Mouse (Mus musculus) forebrain, postnatal 0 days (tissue): Measurements from ENCODE around the gene Nrxn3. TPM values are rescaled to one million over a fixed set of nuclear protein-coding genes. Genes with fewer than 3 reads are reported as not detected.
A peak's percentile ranks its signal among the peaks of the same experiment; 100 is the strongest.

Experiments used
- ATAC-seq: fragments of 200-750 bp; cut with Nextera tagmentation; 2 replicates; pipeline ENCODE4 v1.8.0; 2017; ENCODE audit warnings: mild to moderate bottlenecking, moderate library complexity
- DNase-seq: peaks from one replicate; pipeline ENCODE4 v3.0.0-alpha.2; 2015
- H3K27ac ChIP-seq: fragments of 300-500 bp; sonication (generic); 2 replicates; pipeline ENCODE4 v1.5.1; 2014; ENCODE audit warnings: low read depth, mild to moderate bottlenecking, antibody characterized with exemption, low read length, moderate library complexity, mixed read lengths
- H3K27me3 ChIP-seq: fragments of 300-500 bp; sonication (generic); 2 replicates; pipeline ENCODE4 v1.6.1; 2014; ENCODE audit warnings: mild to moderate bottlenecking, low read length, mixed read lengths; ENCODE audit not compliant: insufficient read depth
- H3K36me3 ChIP-seq: fragments of 300-500 bp; sonication (generic); 2 replicates; pipeline ENCODE4 v1.6.1; 2014; ENCODE audit warnings: mild to moderate bottlenecking, moderate library complexity; ENCODE audit not compliant: insufficient read depth
- H3K4me1 ChIP-seq: fragments of 300-500 bp; sonication (generic); 2 replicates; pipeline ENCODE4 v1.6.1; 2014; ENCODE audit warnings: antibody characterized with exemption; ENCODE audit not compliant: insufficient read depth
- H3K4me2 ChIP-seq: fragments of 300-500 bp; sonication (generic); 2 replicates; pipeline ENCODE4 v1.6.1; 2014; ENCODE audit warnings: low read depth, mild to moderate bottlenecking, moderate library complexity
- H3K4me3 ChIP-seq: fragments of 300-500 bp; sonication (generic); 2 replicates; pipeline ENCODE4 v1.5.1; 2014; ENCODE audit warnings: low read depth, low read length, mixed read lengths
- H3K9ac ChIP-seq: fragments of 300-500 bp; sonication (generic); 2 replicates; pipeline ENCODE4 v1.6.1; 2014; ENCODE audit warnings: mild to moderate bottlenecking
- H3K9me3 ChIP-seq: fragments of 300-500 bp; sonication (generic); 2 replicates; pipeline ENCODE4 v1.6.1; 2016; ENCODE audit warnings: low read length
- CTCF ChIP-seq: sonication (generic); IDR thresholded peaks from 2 replicates; pipeline ENCODE4 v1.5.1; 2016; ENCODE audit warnings: antibody characterized with exemption, control low read depth, low read depth
- WGBS: fragments of 180-500 bp; shearing (Covaris S2); extraction: QIAGEN DNeasy Blood & Tissue Kit; methylation state at CpG from one replicate; pipeline ENCODE4 v1.1.7; 2014; 5-methylcytosine and 5-hydroxymethylcytosine counted together
- polyA plus RNA-seq: library from polyadenylated mRNA; unstranded; fragments of >200 nt; fragmentation: Nextera tagmentation; extraction: Ambion mirVana; gene quantifications from 2 replicates; pipeline ENCODE4 v1.2.1, GENCODE M21; 2015
- total RNA-seq: library from RNA; depleted of rRNA; stranded (reverse); fragments of >200 nt; gene quantifications from 2 replicates; pipeline ENCODE4 v1.2.3, GENCODE M21; 2014

Gene Nrxn3
- total and polyA plus RNA-seq, 2 experiments from 2014 or later = 59.9 to 94.6 TPM

DNA sequence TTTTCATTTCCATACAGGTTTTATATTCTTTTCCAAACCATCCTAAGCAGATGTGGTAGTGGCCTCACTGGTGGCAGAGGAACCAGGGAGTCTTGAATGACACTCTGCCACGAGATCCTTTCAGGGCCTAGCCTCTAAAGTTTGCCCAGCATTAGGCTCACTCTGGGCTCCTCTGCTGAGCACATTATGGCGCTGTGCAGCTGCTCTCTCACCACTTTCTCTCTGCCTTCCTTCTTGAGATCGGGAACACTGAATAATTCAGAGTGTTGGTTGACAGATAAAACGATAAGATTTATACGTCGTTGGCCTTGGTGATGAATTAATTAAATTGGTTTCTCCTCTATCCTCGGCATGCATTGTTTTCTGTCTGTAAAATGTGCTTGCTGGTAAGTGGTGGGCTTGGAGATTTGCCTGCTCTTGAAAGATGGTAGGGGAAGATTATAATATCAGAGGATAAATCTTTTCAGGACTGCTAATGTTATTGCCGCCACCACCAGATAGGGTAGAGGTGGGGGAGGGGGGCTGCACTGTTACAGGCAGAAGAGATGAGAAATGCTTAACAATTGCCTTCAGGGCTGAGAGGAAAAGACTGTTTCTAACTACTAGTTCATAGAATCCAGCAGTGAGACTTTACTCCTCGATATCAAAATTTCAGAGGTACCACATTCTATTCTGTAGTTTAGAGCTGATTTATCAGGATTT, 1094.5 kb downstream of the Nrxn3 start:
- WGBS = 28% methylated on average over 9 of the region's 9 CpGs
- Histone ChIP-seq H3K27ac (no peak overlapping the region), H3K4me3 (no peak overlapping the region), H3K36me3 (no peaks in the 10 kb centered on the region), H3K9ac (no peak overlapping the region), H3K4me1 (peaks cover 6% of the 10 kb centered on the region), H3K27me3 (no peaks in the 10 kb centered on the region; the same call in 1 of the 2 replicates), H3K4me2 (no peak overlapping the region), H3K9me3 (no peaks in the 10 kb centered on the region)
- DNase-seq = peak; percentile 50
- ATAC-seq = peak; percentile 79
- TF ChIP-seq CTCF = 0 out of 2 replicates have a peak, but pooled peaks have one; percentile 4

DNA sequence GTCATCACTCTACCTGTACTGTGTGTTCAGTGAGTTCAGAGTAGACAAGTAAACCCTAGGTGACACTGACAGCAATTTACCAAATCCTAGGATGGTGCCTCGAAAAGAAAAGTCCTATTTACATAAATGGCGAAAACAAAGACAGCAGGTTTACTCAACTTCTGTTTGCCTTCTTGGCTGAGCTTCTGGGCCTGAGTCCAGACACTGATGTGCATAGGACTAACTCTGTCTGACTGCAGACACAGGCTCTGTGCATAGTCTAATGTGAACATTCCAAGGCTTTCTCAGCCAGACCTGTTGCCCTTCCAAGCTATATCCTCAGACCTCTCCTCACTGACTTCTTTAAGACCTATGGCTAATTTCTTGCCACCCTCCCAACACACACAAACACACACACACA, 1095.5 kb downstream of the Nrxn3 start:
- no peak overlapping the region for H3K4me3 ChIP-seq
- H3K27me3 ChIP-seq = no peaks in the 10 kb centered on the region; the same call in 1 of the 2 replicates
- ATAC-seq (no peak), DNase-seq (no peak)
- no peak overlapping the region for H3K4me2 ChIP-seq
- no peak overlapping the region for H3K9ac ChIP-seq
- H3K9me3 ChIP-seq = no peaks in the 10 kb centered on the region
- no peaks in the 10 kb centered on the region for H3K36me3 ChIP-seq
- no peak overlapping the region for H3K27ac ChIP-seq
- H3K4me1 ChIP-seq = peaks cover 6% of the 10 kb centered on the region
- TF ChIP-seq CTCF = no peak
- WGBS = 48% methylated on average over 2 of the region's 2 CpGs

DNA sequence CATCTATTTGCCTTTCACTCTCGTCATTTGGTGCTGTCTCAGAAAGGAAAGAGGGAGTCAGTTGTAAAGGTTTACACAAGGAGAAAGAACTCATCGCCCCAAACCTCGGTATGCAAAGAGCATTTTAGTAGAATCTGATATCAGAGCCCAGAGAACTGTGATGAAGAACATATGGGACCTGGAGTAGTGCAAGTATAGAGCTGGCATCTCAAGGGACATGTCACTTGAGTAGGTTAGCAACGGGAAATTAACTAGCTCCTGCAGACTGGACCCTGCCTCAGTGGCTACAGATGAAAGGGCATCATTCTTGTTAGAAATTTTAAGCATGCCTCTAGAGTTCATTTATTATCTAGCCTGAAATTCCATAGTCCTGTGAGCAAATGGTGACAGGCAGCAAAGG, 1099.5 kb downstream of the Nrxn3 start:
- Histone ChIP-seq H3K4me2 (no peak overlapping the region), H3K9ac (no peak overlapping the region), H3K27ac (no peak overlapping the region), H3K4me1 (peaks cover 6% of the 10 kb centered on the region), H3K27me3 (no peaks in the 10 kb centered on the region), H3K36me3 (no peaks in the 10 kb centered on the region), H3K4me3 (no peak overlapping the region), H3K9me3 (no peaks in the 10 kb centered on the region)
- ATAC-seq (peak; percentile 18; the same call in 1 of the 2 replicates), DNase-seq (no peak)
- 39% methylated on average over 4 of the region's 4 CpGs for WGBS
- no peak for TF ChIP-seq CTCF

DNA sequence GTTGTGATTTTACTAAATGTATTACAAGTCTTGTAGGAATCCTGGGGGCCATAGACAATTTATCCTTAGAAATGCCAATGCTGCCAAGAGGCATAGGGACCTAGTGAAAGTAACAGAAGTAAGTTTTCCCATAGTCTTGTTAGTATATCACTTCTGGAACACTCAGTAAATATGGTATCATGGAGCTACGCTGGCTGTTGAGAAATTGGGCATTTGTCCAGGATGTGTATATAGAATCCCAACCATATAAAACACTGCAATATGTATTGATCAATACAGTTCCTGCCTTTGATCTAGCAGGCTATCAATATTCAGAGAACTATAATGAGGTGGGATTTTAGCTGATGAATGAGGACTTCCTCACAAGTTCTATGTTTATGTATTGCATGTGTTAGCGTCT, 1107.3 kb downstream of the Nrxn3 start:
- 85% methylated on average over 2 of the region's 2 CpGs for WGBS
- H3K9me3 ChIP-seq = no peaks in the 10 kb centered on the region
- TF ChIP-seq CTCF = no peak
- no peak overlapping the region for H3K4me2 ChIP-seq
- H3K27ac ChIP-seq = no peak overlapping the region
- DNase-seq (no peak), ATAC-seq (no peak)
- H3K4me1 ChIP-seq = no peaks in the 10 kb centered on the region
- no peak overlapping the region for H3K9ac ChIP-seq
- no peaks in the 10 kb centered on the region for H3K36me3 ChIP-seq
- no peaks in the 10 kb centered on the region for H3K27me3 ChIP-seq
- no peak overlapping the region for H3K4me3 ChIP-seq

DNA sequence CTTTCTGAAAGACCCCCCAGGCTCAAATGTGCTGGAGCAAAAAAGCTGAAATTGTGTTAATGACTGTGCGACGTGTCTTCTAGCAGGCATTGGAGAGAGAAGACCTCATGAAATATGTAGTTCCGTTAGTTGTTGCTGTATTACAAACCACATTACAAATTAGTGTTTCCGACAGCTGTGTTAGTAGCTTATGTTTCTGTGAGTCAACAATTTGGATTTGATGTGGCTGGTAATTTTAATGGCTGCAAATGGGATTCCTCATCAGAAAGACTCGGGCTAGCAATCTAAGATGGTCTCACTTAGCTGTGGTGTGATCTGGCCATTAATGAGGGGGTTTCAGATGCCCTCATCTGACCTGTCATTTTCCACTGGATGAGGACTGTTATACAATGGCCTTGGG, 1107.7 kb downstream of the Nrxn3 start:
- no peaks in the 10 kb centered on the region for H3K36me3 ChIP-seq
- H3K9me3 ChIP-seq = no peaks in the 10 kb centered on the region
- no peak overlapping the region for H3K9ac ChIP-seq
- no peak overlapping the region for H3K27ac ChIP-seq
- H3K4me3 ChIP-seq = no peak overlapping the region
- H3K4me2 ChIP-seq = no peak overlapping the region
- DNase-seq = no peak
- no peaks in the 10 kb centered on the region for H3K27me3 ChIP-seq
- ATAC-seq = no peak
- no peak for TF ChIP-seq CTCF
- 82% methylated on average over 5 of the region's 5 CpGs for WGBS
- H3K4me1 ChIP-seq = no peaks in the 10 kb centered on the region

DNA sequence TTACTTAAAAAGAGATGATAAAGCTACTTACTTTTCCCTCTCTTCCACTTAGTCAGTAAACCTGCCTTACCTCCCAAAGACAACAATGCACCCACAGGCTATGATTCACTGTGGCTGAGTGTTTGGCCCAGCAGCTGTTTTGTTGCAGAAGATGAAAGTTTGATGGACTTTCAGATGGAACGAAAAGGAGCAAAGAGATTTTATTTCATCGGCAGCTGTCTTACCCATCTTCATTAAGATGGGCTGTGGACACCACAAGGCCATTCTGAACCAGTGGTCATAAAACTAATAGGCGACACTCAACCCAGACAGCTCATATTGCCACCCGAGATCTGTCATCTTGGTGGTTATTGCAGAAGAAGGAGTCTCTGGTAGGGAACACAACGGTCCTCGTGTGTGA, 1108.6 kb downstream of the Nrxn3 start:
- Histone ChIP-seq H3K9me3 (no peaks in the 10 kb centered on the region), H3K36me3 (no peaks in the 10 kb centered on the region), H3K27ac (no peak overlapping the region), H3K27me3 (no peaks in the 10 kb centered on the region), H3K4me1 (no peaks in the 10 kb centered on the region), H3K9ac (no peak overlapping the region), H3K4me3 (no peak overlapping the region), H3K4me2 (no peak overlapping the region)
- ATAC-seq = no peak
- DNase-seq = no peak
- WGBS = 93% methylated on average over 6 of the region's 6 CpGs
- no peak for TF ChIP-seq CTCF

DNA sequence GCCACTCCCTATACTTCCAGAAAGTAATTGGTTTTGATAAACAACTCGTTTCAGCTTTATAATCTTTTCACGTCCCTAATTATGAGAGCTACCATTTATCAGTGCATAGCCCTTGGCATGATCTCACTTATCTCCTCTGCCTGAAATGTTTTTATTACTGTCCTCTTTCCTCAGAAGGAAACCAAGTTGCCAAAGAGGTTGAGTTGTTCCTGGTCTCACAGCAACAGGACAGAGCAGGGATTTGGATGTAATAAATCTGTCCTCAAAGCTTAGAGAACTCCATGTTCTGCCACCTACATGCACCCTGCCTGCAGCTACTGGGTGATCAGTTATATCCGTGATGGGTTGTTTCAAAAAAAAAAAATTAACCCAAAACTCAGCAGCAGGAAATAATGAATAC, 1113.6 kb downstream of the Nrxn3 start:
- Histone ChIP-seq H3K36me3 (no peaks in the 10 kb centered on the region), H3K9me3 (no peaks in the 10 kb centered on the region), H3K4me3 (no peak overlapping the region), H3K9ac (no peak overlapping the region), H3K27me3 (no peaks in the 10 kb centered on the region), H3K4me2 (no peak overlapping the region), H3K4me1 (no peaks in the 10 kb centered on the region), H3K27ac (no peak overlapping the region)
- no peak for TF ChIP-seq CTCF
- DNase-seq = no peak
- no peak for ATAC-seq
- WGBS = 63% methylated on average over 3 of the region's 3 CpGs
